Mouse (Mus musculus): Measurements from ENCODE around the gene Bsx. TPM values are rescaled to one million over a fixed set of nuclear protein-coding genes. Genes with fewer than 3 reads are reported as not detected.

Gene Bsx
- polyA plus RNA-seq, 1 experiment = 0.05 TPM

GRCm38 (mm10) chr9:40851515-40851914, 22.4 kb upstream of the Bsx start:
- Histone ChIP-seq H3K4me3 (ENCODE audit: control insufficient read depth, insufficient read depth, low read length) (no peak overlapping the region), H3K27ac (ENCODE audit: control insufficient read depth, insufficient read depth, low read length) (no peak overlapping the region), H3K27me3 (ENCODE audit: control insufficient read depth, insufficient read depth, low read length) (no peaks in the 10 kb centered on the region), H3K36me3 (ENCODE audit: control insufficient read depth, insufficient read depth, low read length) (no peaks in the 10 kb centered on the region), H3K4me1 (replicated peaks; ENCODE audit: control insufficient read depth, insufficient read depth, low read length) (no peaks in the 10 kb centered on the region)
- TF ChIP-seq CTCF (IDR thresholded peaks at IDR 0.05; ENCODE audit: borderline replicate concordance, control insufficient read depth, extremely low read depth, insufficient read depth, low read length, poor library complexity) = no peak
- TF ChIP-seq POLR2A (IDR thresholded peaks at IDR 0.05; ENCODE audit: control insufficient read depth, extremely low read depth, insufficient read depth, low read length, poor library complexity) = no peak
- no peak for DNase-seq
- WGBS = 72% methylated on average over 2 of the region's 2 CpGs

GRCm38 (mm10) chr9:40858461-40859160, 15.3 kb upstream of the Bsx start:
- Histone ChIP-seq H3K4me1 (replicated peaks; ENCODE audit: control insufficient read depth, insufficient read depth, low read length) (no peaks in the 10 kb centered on the region; the same call in 1 of the 2 replicates), H3K27me3 (ENCODE audit: control insufficient read depth, insufficient read depth, low read length) (peaks cover 2% of the 10 kb centered on the region; the same call in 1 of the 2 replicates), H3K36me3 (ENCODE audit: control insufficient read depth, insufficient read depth, low read length) (no peaks in the 10 kb centered on the region), H3K27ac (ENCODE audit: control insufficient read depth, insufficient read depth, low read length) (no peak overlapping the region), H3K4me3 (ENCODE audit: control insufficient read depth, insufficient read depth, low read length) (no peak overlapping the region)
- no peak for DNase-seq
- WGBS = 12% methylated on average over 21 of the region's 21 CpGs
- no peak for TF ChIP-seq POLR2A (IDR thresholded peaks at IDR 0.05; ENCODE audit: control insufficient read depth, extremely low read depth, insufficient read depth, low read length, poor library complexity)
- TF ChIP-seq CTCF (IDR thresholded peaks at IDR 0.05; ENCODE audit: borderline replicate concordance, control insufficient read depth, extremely low read depth, insufficient read depth, low read length, poor library complexity) = no peak

GRCm38 (mm10) chr9:40859196-40859595, 14.7 kb upstream of the Bsx start:
- Histone ChIP-seq H3K36me3 (ENCODE audit: control insufficient read depth, insufficient read depth, low read length) (no peaks in the 10 kb centered on the region), H3K4me1 (replicated peaks; ENCODE audit: control insufficient read depth, insufficient read depth, low read length) (no peaks in the 10 kb centered on the region; the same call in 1 of the 2 replicates), H3K4me3 (ENCODE audit: control insufficient read depth, insufficient read depth, low read length) (no peak overlapping the region), H3K27ac (ENCODE audit: control insufficient read depth, insufficient read depth, low read length) (no peak overlapping the region), H3K27me3 (ENCODE audit: control insufficient read depth, insufficient read depth, low read length) (peaks cover 2% of the 10 kb centered on the region; the same call in 1 of the 2 replicates)
- no peak for DNase-seq
- TF ChIP-seq CTCF (IDR thresholded peaks at IDR 0.05; ENCODE audit: borderline replicate concordance, control insufficient read depth, extremely low read depth, insufficient read depth, low read length, poor library complexity) (no peak), POLR2A (IDR thresholded peaks at IDR 0.05; ENCODE audit: control insufficient read depth, extremely low read depth, insufficient read depth, low read length, poor library complexity) (no peak)
- WGBS = 47% methylated on average over 9 of the region's 9 CpGs

- Histone ChIP-seq H3K27ac (ENCODE audit: control insufficient read depth, insufficient read depth, low read length) (no peak overlapping the region), H3K27me3 (ENCODE audit: control insufficient read depth, insufficient read depth, low read length) (peaks cover 4% of the 10 kb centered on the region; the same call in 1 of the 2 replicates)
- WGBS = 87% methylated on average over 5 of the region's 5 CpGs
Measured at GRCm38 (mm10) chr9:40870331-40870730, 3.6 kb upstream of the Bsx start.

GRCm38 (mm10) chr9:40871369-40872155, 2.4 kb upstream of the Bsx start:
- Histone ChIP-seq H3K4me3 (ENCODE audit: control insufficient read depth, insufficient read depth, low read length) (no peak overlapping the region), H3K36me3 (ENCODE audit: control insufficient read depth, insufficient read depth, low read length) (no peaks in the 10 kb centered on the region), H3K4me1 (replicated peaks; ENCODE audit: control insufficient read depth, insufficient read depth, low read length) (no peaks in the 10 kb centered on the region), H3K27ac (ENCODE audit: control insufficient read depth, insufficient read depth, low read length) (no peak overlapping the region), H3K27me3 (ENCODE audit: control insufficient read depth, insufficient read depth, low read length) (peaks cover 7% of the 10 kb centered on the region; the same call in 1 of the 2 replicates)
- TF ChIP-seq POLR2A (IDR thresholded peaks at IDR 0.05; ENCODE audit: control insufficient read depth, extremely low read depth, insufficient read depth, low read length, poor library complexity) = no peak
- TF ChIP-seq CTCF (IDR thresholded peaks at IDR 0.05; ENCODE audit: borderline replicate concordance, control insufficient read depth, extremely low read depth, insufficient read depth, low read length, poor library complexity) = no peak
- WGBS = 10% methylated on average over 34 of the region's 34 CpGs
- no peak for DNase-seq

More at GRCm38 (mm10) chr9:40870331-40870730, 3.6 kb upstream of the Bsx start:
- H3K4me3 ChIP-seq (ENCODE audit: control insufficient read depth, insufficient read depth, low read length) = no peak overlapping the region
- no peak for DNase-seq
- TF ChIP-seq POLR2A (IDR thresholded peaks at IDR 0.05; ENCODE audit: control insufficient read depth, extremely low read depth, insufficient read depth, low read length, poor library complexity) = no peak
- no peak for TF ChIP-seq CTCF (IDR thresholded peaks at IDR 0.05; ENCODE audit: borderline replicate concordance, control insufficient read depth, extremely low read depth, insufficient read depth, low read length, poor library complexity)
- no peaks in the 10 kb centered on the region for H3K36me3 ChIP-seq (ENCODE audit: control insufficient read depth, insufficient read depth, low read length)
- H3K4me1 ChIP-seq (replicated peaks; ENCODE audit: control insufficient read depth, insufficient read depth, low read length) = no peaks in the 10 kb centered on the region

GRCm38 (mm10) chr9:40872156-40872478, 1.8 kb upstream of the Bsx start:
- TF ChIP-seq CTCF (IDR thresholded peaks at IDR 0.05; ENCODE audit: borderline replicate concordance, control insufficient read depth, extremely low read depth, insufficient read depth, low read length, poor library complexity) = 0 out of 2 replicates have a peak, but pooled peaks have one; percentile 9
- no peak for TF ChIP-seq POLR2A (IDR thresholded peaks at IDR 0.05; ENCODE audit: control insufficient read depth, extremely low read depth, insufficient read depth, low read length, poor library complexity)
- peaks cover 7% of the 10 kb centered on the region; the same call in 1 of the 2 replicates for H3K27me3 ChIP-seq (ENCODE audit: control insufficient read depth, insufficient read depth, low read length)
- H3K36me3 ChIP-seq (ENCODE audit: control insufficient read depth, insufficient read depth, low read length) = no peaks in the 10 kb centered on the region
- H3K27ac ChIP-seq (ENCODE audit: control insufficient read depth, insufficient read depth, low read length) = no peak overlapping the region
- no peak overlapping the region for H3K4me3 ChIP-seq (ENCODE audit: control insufficient read depth, insufficient read depth, low read length)
- H3K4me1 ChIP-seq (replicated peaks; ENCODE audit: control insufficient read depth, insufficient read depth, low read length) = no peaks in the 10 kb centered on the region
- 7% methylated on average over 8 of the region's 8 CpGs for WGBS
- DNase-seq = peak; percentile 7

All from thymus, adult 2 months (tissue).